Mouse (Mus musculus): ENCODE measurements around the gene Avpr2.

The Avpr2 gene

GRCm38 (mm10) chrX:73891551-73892152, at the start of gene Avpr2:
Gene Avpr2 (plus strand): TSS chrX:73892102.
- no peak for DNase-seq

GRCm38 (mm10) chrX:73854326-73855086, 37.4 kb upstream of the Avpr2 start:
- DNase-seq, result no peak

- no peak for DNase-seq
Observed at GRCm38 (mm10) chrX:73855087-73855408, 36.9 kb upstream of the Avpr2 start.

- DNase-seq, result no peak
Observed at GRCm38 (mm10) chrX:73864692-73865091, 27.2 kb upstream of the Avpr2 start.

GRCm38 (mm10) chrX:73867256-73867655, 24.6 kb upstream of the Avpr2 start:
- DNase-seq, result no peak

- no peak for DNase-seq
Observed at GRCm38 (mm10) chrX:73867852-73868251, 24.1 kb upstream of the Avpr2 start.

GRCm38 (mm10) chrX:73869334-73869733, 22.6 kb upstream of the Avpr2 start:
- no peak for DNase-seq

GRCm38 (mm10) chrX:73871474-73871873, 20.4 kb upstream of the Avpr2 start:
- no peak for DNase-seq

GRCm38 (mm10) chrX:73871956-73872355, 19.9 kb upstream of the Avpr2 start:
- DNase-seq, result no peak

GRCm38 (mm10) chrX:73875881-73876280, 16.0 kb upstream of the Avpr2 start:
- DNase-seq, result no peak

- no peak for DNase-seq
Observed at GRCm38 (mm10) chrX:73877014-73877413, 14.9 kb upstream of the Avpr2 start.

GRCm38 (mm10) chrX:73880194-73881035, 11.5 kb upstream of the Avpr2 start:
- DNase-seq, result peak; percentile 54 to 65

- no peak for DNase-seq
Observed at GRCm38 (mm10) chrX:73881036-73881427, 10.9 kb upstream of the Avpr2 start.

GRCm38 (mm10) chrX:73881463-73881862, 10.4 kb upstream of the Avpr2 start:
- DNase-seq, result no peak

- no peak for DNase-seq
Observed at GRCm38 (mm10) chrX:73892833-73893232, 931 bp downstream of the Avpr2 start.

- peak; percentile 30 to 47 for DNase-seq
Observed at GRCm38 (mm10) chrX:73895719-73896118, 3.8 kb downstream of the Avpr2 start, which contains the start of gene L1cam. Gene L1cam (minus strand): TSS chrX:73896105.

GRCm38 (mm10) chrX:73897959-73898358, 6.1 kb downstream of the Avpr2 start:
- no peak for DNase-seq

- DNase-seq, result no peak
Observed at GRCm38 (mm10) chrX:73910049-73910448, 18.1 kb downstream of the Avpr2 start.

GRCm38 (mm10) chrX:73910451-73910850, 18.5 kb downstream of the Avpr2 start:
- no peak for DNase-seq

- DNase-seq, result peak in 1 of 2 experiments; percentile 30
Observed at GRCm38 (mm10) chrX:73911156-73911555, 19.3 kb downstream of the Avpr2 start.

GRCm38 (mm10) chrX:73911588-73911987, 19.7 kb downstream of the Avpr2 start:
- DNase-seq, result peak in 1 of 2 experiments; percentile 32

- peak; percentile 95 to 96 for DNase-seq
Observed at GRCm38 (mm10) chrX:73914827-73915703, 23.2 kb downstream of the Avpr2 start.

- DNase-seq, result no peak
Observed at GRCm38 (mm10) chrX:73916945-73917344, 25.0 kb downstream of the Avpr2 start.

Data from lung, adult 18-20 months (tissue).